Mouse (Mus musculus): ENCODE measurements around the gene Src.

The Src gene

GRCm38 (mm10) chr2:157412497-157412896 lies 5.7 kb upstream of the Src start:
- no peak for DNase-seq (ENCODE audit: low spot score)

GRCm38 (mm10) chr2:157417229-157417628 lies 1.0 kb upstream of the Src start:
- no peak for DNase-seq (ENCODE audit: low spot score)

GRCm38 (mm10) chr2:157418609-157419071 lies 396 bp downstream of the Src start:
- DNase-seq (ENCODE audit: low spot score) = no peak

GRCm38 (mm10) chr2:157419506-157419905 lies 1.3 kb downstream of the Src start:
- DNase-seq (ENCODE audit: low spot score) = no peak

DNA sequence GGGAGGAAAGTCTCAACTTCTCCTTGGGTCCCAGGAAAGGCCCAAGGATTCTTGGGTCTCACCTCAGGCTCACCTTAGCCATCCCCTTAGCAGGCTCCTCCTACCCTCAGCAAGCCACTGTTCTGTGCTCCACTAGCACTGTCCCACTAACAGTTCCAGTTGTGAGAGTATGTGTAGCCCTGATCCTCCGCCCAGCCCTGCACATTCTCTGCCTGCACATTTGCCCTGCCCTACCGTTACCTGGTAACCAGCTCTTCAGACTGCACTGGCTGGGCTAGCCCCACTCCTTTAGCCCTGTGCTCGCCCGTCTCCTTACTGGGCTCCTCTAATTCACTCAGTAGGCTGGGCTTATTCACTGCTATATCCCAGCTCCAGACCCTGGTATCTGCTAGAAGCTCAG lies 2.2 kb downstream of the Src start:
- DNase-seq (ENCODE audit: low spot score) = no peak

- no peak for DNase-seq (ENCODE audit: low spot score)
Measured at GRCm38 (mm10) chr2:157422062-157422655, 3.9 kb downstream of the Src start.

DNA sequence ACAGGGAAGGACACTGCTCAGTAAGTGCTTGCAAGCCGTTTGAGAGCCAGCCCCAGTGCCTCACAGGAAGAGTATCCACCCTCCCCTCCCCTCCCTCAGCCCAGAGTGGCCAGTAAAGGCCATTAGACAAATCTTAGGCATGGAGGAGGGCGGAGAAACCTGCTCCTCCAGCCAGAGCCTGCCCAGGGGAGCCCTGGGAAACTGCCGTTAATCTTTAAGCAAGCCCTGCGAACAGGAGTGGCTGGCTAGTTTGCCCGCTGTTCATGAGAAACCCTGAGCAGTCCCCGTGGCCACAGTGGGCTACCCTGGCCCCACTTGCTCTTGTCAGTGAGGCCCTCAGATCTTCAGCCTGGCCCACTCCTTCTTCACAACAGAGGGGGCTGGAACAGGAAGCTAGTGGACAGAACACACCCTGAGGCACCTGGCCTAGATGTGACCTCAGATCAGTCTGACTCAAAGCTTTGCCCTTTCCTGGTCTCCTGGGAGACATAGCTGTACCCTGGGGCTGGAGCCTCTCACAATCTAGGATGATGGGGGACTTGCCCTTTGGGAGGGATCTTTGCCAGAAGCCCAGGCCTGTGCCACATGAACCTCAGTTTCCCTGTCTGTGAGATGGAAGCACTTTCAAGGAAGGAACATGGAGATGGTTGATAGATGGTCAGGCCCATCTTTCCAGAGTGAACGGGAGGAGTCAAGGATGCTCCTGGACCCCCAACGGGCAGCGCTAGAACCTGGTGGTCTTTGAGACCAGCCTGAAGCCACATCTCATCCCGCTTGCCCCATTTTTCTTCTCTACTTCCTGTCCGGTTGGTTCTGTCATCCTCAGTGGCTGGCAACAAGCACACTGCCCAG lies 4.8 kb downstream of the Src start:
- no peak for DNase-seq (ENCODE audit: low spot score)

DNA sequence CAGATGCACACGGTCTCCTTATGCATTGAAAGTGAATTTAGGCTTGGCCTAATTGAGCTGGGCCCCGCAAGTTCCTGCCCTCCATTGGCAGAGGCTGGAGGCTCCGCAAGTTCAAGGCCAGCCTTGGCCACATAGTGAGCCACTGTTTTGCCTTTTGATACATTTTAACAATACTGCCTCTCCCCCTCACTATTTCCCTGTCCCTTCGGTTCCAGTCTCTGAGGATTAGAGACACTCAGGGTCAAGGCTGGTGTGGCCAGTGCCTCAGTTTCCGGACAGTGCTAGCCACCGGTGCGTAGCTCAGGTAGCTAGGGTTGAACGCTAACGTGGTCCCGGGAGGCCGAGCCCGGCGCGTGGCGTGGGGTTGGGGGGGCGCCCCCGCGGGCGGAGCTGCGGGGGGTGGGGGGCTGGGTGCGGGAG lies 5.5 kb downstream of the Src start:
- DNase-seq (ENCODE audit: low spot score) = peak; percentile 63

- peak; percentile 75 for DNase-seq (ENCODE audit: low spot score)
Measured at GRCm38 (mm10) chr2:157424126-157424903, 6.1 kb downstream of the Src start.

GRCm38 (mm10) chr2:157424904-157425642 lies 6.8 kb downstream of the Src start:
- DNase-seq (ENCODE audit: low spot score) = no peak

DNA sequence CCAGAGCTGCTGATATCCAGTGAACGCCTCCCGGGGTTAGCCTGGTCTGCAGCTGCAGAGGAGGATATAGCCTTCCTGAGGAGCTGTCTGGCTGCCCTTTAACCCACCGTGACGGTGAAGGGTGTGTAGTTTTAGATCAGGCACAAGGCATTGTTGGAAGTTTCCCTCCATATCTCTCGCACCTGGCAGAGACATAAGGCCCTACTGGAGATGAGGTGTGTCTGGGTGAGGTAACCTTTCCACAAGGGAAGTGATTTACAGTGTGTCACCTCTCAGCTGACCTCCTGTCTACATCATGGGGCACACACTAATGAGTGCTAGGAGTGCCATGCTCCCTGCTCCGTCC lies 7.4 kb downstream of the Src start:
- no peak for DNase-seq (ENCODE audit: low spot score)

DNA sequence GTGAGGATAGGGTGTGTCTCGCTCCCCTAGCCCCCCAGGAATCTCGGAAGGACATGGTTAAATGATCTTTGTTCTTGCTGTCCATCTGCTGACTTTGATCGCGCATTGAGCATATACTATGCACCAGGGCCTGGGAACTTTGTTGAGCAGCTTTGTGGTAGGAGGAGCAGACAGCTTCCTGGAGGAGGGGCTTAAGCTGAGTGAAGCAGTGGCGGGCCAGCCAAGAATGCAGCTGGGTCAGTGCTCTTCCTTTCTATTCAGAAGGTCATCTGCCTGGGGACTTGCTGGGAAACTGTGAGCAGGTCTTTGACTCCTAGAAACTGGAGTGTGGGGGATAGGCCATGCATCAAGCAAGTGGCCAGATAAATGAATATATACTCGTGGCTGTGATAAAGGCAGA lies 7.9 kb downstream of the Src start:
- DNase-seq (ENCODE audit: low spot score) = no peak

GRCm38 (mm10) chr2:157427164-157427563 lies 8.9 kb downstream of the Src start:
- DNase-seq (ENCODE audit: low spot score) = no peak

- DNase-seq (ENCODE audit: low spot score) = no peak
Measured at GRCm38 (mm10) chr2:157428351-157429139, 10.3 kb downstream of the Src start.

- DNase-seq (ENCODE audit: low spot score) = no peak
Measured at GRCm38 (mm10) chr2:157429735-157430134, 11.5 kb downstream of the Src start.

DNA sequence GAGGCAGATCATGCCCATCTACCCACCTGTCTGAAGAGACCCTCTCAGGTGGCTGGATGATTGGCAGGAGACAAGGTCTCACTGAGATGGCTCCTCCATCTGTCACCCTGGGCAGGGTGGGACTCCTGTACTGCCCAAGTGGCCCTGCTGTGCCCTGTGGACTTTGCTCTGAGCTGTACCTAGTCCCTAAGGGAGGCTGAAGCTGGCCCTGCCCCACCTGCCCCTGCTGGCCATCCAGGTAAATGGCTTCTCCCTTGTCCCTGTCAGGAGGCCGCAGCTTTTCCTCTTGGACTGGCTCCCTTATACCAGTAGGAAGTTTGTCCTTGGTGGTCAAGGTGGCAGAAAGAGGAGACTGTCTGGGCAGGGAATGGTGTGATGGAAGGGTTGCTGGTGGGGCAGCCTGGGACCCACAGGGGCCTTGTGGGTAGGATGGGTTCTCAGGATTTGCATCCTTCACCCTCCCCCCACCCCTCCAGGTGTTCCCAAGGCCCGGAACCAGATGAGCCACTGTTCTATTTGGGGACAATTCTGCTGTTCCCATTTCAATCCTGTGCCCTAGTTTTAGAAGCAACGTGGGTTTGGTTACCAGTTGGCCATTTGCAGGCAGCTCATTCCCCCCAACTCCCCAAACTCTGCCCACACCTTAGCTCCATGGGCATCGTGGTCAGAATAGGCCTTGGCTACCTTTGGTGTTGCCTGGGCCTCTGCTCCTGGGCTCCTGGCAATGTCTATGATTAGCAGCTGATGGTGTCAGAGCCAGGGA lies 12.6 kb downstream of the Src start:
- DNase-seq (ENCODE audit: low spot score) = no peak

GRCm38 (mm10) chr2:157431912-157432311 lies 13.7 kb downstream of the Src start:
- no peak for DNase-seq (ENCODE audit: low spot score)

GRCm38 (mm10) chr2:157432476-157432875 lies 14.2 kb downstream of the Src start:
- peak; percentile 79 for DNase-seq (ENCODE audit: low spot score)

DNA sequence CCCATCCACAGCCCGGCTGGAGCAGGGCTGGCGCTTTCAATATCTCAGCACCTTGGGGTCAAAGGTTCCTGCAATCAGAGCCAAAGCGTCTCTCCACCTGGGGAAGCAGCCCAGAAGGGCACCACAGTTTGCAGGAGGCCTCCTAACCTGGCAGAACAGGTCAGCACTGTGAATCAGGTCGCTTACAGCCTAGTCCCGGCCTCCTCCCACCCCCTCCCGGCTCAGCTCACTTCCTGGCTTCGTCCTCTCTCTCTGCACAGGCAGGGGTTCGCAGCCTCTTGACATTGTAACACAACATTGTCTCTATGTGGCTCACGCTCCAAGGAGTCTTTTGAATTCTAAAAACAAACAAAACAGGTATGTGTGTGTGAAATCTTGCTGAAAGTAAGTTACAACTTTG lies 15.8 kb downstream of the Src start:
- no peak for DNase-seq (ENCODE audit: low spot score)

- peak; percentile 65 for DNase-seq (ENCODE audit: low spot score)
Measured at GRCm38 (mm10) chr2:157434497-157434896, 16.3 kb downstream of the Src start.

GRCm38 (mm10) chr2:157436496-157436895 lies 18.3 kb downstream of the Src start:
- no peak for DNase-seq (ENCODE audit: low spot score)
